Mouse (Mus musculus): ENCODE measurements around the gene Olfr215. TPM values are rescaled to one million over a fixed set of nuclear protein-coding genes. Genes with fewer than 3 reads are reported as not detected.

The Olfr215 gene
- polyA plus RNA-seq, 1 experiment from 2014 or later = not detected

Other genes with a start within 250 kb of the Olfr215 start
- gene March8, start 246.2 kb downstream of the Olfr215 start, polyA plus RNA-seq (2014; fragmentation: Nextera tagmentation; extraction: Ambion mirVana) = 25.2 and 31.9 TPM in 2 replicates
- 2.7 and 4.3 TPM in 2 replicates for gene Alox5, start 123.0 kb downstream of the Olfr215 start, polyA plus RNA-seq (2014; fragmentation: Nextera tagmentation; extraction: Ambion mirVana)
- gene Olfr211, start 95.1 kb downstream of the Olfr215 start, polyA plus RNA-seq (2014; fragmentation: Nextera tagmentation; extraction: Ambion mirVana) = not detected in 2 replicates
- gene Olfr212, start 77.7 kb downstream of the Olfr215 start, polyA plus RNA-seq (2014; fragmentation: Nextera tagmentation; extraction: Ambion mirVana) = 0.17 TPM in 1 of 2 replicates, not detected in the other
- gene Olfr213, start 45.7 kb downstream of the Olfr215 start, polyA plus RNA-seq (2014; fragmentation: Nextera tagmentation; extraction: Ambion mirVana) = not detected in 2 replicates
- gene Gm5580, start 33.1 kb downstream of the Olfr215 start, polyA plus RNA-seq (2014; fragmentation: Nextera tagmentation; extraction: Ambion mirVana) = 0.39 TPM in 2 replicates
- not detected in 2 replicates for gene Olfr214, start 30.0 kb downstream of the Olfr215 start, polyA plus RNA-seq (2014; fragmentation: Nextera tagmentation; extraction: Ambion mirVana)
- gene Zfp422, start 44.8 kb upstream of the Olfr215 start, polyA plus RNA-seq (2014; fragmentation: Nextera tagmentation; extraction: Ambion mirVana) = 104 and 106 TPM in 2 replicates
- 4.1 and 5.9 TPM in 2 replicates for gene Depp1, start 66.4 kb upstream of the Olfr215 start, polyA plus RNA-seq (2014; fragmentation: Nextera tagmentation; extraction: Ambion mirVana)
- 5.7 and 6.9 TPM in 2 replicates for gene Rassf4, start 89.8 kb upstream of the Olfr215 start, polyA plus RNA-seq (2014; fragmentation: Nextera tagmentation; extraction: Ambion mirVana)
- gene Tmem72, start 132.7 kb upstream of the Olfr215 start, polyA plus RNA-seq (2014; fragmentation: Nextera tagmentation; extraction: Ambion mirVana) = 0.06 TPM in 2 replicates

Measured in heart, embryonic 11.5 days (tissue).